Mouse (Mus musculus): ENCODE data around the gene Mgmt.

DNA sequence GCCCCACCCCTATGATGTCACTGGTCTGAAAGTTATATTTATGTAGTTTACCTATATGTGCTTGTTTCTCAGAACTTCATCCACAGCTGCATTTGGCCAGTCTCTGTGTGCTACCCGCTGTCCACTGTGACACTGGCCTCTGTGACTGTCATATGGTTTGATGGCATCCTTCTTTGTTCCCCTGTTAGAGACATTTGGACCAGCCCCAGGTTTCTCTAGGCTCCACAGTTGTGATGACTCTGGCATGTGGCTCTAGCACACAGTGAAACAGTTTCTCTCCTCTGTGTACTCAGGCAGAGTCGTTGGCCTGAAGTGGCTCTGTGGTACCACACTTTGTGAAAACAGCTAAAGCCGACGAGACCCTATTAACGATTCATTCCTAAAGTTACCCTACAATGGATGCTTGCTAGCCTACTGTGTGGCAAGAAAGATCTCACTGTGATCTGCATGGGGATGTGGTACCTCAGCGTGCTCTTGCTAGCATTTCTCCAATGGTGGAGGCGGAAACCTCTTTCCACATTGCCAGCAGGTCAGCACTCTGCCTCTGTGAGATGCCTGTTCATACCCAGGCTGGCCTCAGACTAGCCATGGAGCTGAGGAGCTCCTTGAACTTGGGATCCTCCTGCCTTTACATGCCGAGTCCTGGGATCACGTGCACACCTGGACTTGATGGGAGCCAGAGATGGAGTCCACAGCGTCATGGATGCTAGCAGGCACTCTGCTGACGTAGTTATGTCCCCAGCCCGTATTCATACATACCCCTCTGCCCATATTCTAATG lies 26.8 kb downstream of the Mgmt start:
- TF ChIP-seq CTCF (IDR thresholded peaks at IDR 0.05; ENCODE audit: low read depth) (no peak), EP300 (IDR thresholded peaks at IDR 0.05; ENCODE audit: low read depth) (no peak)
